Mouse (Mus musculus) embryo, embryonic 11.5 days (tissue): ENCODE data around the gene Insc.
"Not testable (repeated sequence)": the region's sequence is repeated elsewhere in the genome, so short reads cannot be mapped to it uniquely, and the experiment has no call there.

Source experiments
- DNase-seq: peaks from one replicate; pipeline ENCODE4 v3.0.0-alpha.2; 2012; ENCODE audit warnings: low read depth, low spot score

The Insc gene

DNA sequence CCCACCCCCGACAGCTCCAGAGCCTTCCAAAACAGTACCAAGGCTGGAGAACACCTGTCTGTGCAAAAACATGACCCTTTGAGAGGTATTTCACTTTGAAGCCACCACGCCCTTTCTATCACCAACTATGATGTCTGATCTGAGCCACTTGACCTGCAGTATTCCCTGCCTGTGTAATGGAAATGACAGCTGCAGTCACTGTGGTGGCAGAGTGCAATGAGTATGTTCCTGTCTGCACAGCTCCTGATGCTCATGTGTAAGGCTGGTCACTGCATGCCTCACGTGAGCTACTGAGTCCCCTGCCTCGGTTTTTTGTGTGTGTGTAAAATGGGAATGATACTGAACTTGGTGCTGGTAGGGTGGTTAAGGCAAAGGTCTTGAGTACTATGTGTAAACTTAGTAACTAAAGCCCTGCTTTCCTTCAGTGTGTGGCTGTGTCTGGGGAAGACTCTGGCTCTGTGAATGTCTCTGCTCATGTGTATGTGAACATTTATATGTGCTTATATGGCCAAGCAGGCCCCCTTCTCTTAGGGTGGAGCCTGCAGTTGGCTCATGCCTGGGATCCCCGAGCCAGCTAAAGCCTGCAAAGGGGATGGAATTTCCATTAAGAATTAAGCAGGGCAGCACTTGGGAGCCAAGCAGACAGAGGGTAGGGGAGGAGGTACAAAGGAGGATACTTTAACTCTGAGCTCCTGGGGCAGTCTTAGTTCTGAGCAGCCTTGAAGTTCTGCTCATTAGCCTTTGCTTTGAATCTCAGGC is at the start of gene Insc:
Gene Insc, plus strand, starts transcription at position 673 of the 759 bp plus-strand sequence.
- no peak for DNase-seq

DNA sequence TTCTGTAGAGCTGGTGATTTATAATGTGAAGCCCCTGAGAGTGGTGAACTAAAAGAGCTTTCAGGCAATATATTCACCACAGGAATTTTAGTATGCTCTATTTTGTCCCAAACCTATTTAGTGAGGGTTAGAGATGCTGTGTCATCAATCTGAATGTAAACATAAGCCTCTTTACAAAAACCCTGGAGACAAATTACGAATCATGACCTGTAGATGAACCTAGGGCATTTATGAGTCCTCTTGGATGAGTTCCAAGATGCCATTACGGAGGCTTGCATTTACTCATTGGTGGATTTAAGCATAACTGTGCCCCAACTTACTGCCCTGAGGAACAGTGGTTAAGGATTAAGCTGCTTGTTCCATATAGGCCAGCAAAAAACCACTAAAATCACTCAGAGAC is 42.6 kb upstream of the Insc start:
- no peak for DNase-seq

DNA sequence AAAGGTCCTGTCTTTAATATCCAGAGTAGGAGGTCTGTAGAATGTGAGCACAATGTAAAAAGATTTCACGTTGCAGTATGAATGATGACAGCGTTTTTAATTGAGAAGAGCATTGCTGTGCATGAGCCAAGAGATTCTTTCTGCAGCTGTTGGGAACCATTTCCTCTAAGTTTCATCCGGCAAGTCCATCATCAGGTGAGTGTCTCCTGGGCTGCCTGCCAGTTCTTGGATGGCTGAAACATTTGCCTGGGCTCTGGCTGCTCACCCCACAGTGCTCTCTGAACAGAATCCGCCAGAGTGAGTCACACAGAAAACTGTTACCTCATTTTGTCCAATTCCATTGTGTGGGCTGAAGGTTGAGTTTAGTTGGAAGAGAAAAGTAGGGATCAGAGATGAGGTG is 36.8 kb upstream of the Insc start:
- no peak for DNase-seq

DNA sequence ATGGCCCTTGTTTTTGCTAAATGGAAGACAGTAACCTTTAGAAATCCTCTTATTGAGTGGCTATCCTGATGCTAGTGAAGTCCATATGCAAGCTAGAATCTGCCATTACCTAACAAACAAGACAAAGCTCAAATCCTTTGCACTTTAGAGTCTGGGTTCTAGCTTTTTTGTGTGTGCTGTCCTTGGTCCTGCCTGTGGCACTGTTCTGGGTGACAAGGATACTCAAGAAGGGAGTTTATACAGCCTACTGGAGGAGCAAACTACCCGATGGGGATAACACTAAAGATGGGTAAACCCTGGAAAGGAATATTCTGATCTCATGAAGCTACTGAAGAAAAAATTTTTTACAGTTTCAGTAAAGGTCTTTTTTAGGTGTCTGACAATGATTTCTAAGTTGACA is 36.1 kb upstream of the Insc start:
- no peak for DNase-seq

DNA sequence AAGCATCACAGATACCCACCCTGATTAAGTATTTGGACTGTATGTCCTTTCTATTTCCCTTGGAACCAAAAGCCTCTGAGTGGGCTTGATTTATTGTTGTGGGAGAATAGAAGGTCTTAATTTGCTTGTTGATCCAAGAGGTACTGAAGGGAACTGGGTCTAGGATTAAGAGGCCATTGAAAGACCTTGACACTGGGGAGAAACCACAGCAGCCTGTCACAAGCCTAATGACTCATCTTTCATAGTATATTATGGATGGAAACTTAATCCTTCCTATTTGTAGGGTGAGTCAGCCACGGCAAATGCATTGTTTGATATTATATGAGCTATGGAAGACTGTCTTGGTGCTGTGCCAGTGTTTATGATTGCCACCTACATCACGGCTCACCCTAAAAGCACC is 33.1 kb upstream of the Insc start:
- no peak for DNase-seq

DNA sequence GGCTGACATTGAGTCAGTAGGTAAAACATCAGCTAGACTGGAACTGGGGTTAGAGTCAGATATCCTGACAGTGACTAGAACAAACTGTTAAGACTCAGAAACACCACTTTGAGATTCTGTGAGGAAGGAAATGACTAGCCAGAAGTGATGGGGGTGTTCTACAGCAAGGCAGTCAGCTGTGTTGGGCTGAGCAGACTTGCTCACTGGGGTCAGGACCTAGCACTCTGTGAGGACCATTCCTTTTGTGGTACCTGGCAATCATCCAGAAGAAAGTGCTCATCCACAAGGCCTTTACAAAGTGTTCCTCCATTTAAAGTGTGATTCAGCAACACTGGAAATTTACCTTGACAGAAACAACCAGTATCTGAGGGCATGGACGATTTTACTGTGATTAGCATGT is 31.0 kb upstream of the Insc start:
- DNase-seq: no peak

DNA sequence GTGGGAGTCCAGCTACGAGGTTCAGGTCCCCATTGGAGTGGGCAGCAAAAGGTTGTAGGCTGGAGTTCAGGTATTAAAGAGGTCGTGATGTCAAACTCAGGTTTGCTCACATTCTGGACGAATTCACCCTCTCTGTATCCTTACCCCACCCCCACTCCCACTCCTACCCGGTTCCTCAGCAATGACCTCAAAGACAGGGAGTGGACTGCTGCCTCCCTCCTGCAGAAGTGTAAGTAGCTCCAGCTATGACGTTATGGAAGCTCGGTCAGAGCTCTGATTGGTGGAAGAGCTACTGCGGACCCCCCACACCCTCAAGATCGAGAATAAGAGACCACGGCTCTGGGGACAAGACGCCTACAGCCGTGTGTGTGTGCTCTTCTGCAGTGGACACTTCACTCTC is 25.2 kb upstream of the Insc start, which contains the start of gene Calcb:
Gene Calcb, plus strand, starts transcription at position 344 of the 400 bp plus-strand sequence.
- DNase-seq: no peak

DNA sequence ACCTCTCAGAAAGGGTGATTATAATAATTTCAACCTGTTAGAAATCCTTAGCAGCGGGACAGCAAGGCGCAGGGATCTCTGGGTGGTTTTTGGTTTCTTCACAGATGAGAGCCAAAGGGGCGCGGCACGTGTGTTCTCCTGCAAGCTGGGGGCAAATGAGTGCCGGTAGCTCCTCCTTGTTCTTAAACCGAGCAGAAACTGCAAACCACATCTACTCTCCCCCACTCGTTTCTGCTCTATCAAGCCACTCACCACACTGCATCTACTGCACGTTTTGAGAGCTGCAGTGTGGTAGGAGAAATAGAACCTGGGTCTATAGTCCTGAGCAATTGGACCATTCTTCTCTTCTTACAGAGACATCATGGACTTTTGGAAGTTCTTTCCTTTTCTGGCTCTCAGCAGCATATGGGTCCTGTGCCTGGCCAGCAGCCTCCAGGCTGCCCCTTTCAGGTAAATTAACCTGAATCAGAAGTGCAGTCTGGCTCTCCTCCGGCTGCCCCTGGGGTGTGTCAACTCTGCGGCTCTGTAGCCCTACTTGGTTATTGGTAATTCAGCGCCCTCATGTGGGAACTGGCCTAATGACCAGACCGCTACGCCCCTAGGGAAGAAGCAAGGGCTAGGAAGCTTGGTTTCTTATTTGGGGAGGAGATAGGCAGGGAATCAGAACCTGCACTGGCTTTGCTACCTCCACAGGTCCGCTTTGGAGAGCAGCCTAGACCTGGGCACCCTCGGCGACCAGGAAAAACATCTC is 23.9 kb upstream of the Insc start:
- DNase-seq: no peak

DNA sequence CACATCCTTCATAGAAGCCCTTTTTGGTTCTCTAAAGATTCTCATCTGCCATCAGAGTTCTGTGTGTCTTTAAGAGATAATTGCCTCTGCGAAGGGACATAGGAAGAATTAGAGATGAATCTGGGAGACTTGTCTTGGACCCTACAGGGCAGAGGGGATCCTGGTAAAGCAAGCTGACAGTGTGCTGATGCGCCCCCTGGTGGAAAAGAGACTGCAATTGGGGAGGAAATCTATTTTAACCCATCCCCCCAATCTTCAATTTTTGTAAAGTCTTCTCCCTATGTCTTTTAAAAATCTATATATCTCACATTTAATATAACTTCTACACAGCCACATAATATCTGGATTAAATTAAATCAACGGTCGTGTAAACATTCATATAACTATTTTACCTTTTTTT is 13.8 kb upstream of the Insc start:
- not testable (repeated sequence) for DNase-seq

DNA sequence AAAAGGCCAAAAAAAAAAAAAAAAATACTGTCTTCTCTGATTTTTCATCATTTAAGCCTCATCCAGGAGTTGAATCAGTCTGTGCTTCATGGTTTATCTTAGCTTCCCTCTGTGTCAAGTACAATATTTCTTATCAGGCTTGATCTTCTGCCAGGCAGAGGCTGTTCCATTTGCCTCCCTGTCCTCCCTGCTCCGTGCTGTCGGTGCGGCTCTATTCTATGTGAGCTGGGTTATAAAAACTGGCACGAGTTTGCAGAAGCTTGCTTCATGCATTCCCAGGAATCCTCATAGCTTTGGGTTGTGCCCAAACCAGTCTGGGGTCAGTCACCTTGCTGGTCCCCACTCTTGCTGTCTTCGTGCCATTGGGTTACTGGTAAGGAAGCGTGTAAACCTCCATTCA is 12.3 kb upstream of the Insc start:
- DNase-seq: no peak

DNA sequence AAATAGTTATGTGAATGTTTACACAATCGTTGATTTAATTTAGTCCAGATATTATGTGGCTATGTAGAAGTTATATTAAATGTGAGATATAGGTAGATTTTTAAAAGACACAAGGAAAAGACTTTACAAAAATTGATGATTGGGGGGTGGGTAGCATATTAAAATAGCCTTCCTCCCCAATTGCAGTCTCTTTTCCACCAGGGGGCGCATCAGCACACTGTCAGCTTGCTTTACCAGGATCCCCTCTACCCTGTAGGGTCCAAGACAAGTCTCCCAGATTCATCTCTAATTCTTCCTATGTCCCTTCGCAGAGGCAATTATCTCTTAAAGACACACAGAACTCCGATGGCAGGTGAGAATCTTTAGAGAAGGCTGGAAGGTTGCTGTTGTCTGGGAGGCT is 11.8 kb upstream of the Insc start:
- DNase-seq: not testable (repeated sequence)

DNA sequence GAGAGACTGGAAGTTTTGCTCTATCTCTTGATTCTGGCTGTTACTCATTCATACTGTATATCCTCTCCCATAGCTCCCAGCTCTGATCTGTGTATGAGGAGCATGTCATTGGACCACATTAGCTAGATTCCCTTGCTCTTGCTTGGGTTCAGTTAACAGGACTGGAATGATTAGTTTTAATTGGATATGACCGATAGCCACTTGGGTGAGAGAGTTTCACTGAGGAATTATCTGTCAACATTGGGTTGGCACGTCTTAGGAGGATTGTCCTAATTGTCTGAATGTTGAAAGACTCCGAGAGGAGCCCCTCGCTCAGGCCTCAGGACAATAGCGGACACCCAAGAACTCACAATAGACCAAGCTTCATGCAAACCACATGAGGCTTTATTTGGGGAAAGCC is 7.2 kb upstream of the Insc start:
- no peak for DNase-seq

DNA sequence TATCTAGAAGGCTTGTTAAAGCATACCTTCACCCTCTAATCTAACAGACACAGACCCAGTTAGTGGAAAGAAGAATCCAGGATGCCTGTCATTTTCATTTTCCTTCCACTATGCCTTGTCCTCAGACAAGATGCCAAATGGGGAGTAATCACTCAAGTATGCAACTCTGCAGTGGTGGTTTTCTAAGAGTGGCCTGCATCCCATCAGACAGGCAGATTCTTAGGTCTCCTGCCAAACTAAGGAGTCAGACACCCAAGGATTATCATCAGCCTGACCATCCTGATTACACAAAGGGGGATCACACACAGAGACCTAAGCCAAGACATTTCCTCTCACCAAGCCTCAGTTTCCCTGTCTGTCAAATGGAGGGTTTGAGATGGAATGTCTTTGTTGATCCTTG is 5.3 kb upstream of the Insc start:
- no peak for DNase-seq

DNA sequence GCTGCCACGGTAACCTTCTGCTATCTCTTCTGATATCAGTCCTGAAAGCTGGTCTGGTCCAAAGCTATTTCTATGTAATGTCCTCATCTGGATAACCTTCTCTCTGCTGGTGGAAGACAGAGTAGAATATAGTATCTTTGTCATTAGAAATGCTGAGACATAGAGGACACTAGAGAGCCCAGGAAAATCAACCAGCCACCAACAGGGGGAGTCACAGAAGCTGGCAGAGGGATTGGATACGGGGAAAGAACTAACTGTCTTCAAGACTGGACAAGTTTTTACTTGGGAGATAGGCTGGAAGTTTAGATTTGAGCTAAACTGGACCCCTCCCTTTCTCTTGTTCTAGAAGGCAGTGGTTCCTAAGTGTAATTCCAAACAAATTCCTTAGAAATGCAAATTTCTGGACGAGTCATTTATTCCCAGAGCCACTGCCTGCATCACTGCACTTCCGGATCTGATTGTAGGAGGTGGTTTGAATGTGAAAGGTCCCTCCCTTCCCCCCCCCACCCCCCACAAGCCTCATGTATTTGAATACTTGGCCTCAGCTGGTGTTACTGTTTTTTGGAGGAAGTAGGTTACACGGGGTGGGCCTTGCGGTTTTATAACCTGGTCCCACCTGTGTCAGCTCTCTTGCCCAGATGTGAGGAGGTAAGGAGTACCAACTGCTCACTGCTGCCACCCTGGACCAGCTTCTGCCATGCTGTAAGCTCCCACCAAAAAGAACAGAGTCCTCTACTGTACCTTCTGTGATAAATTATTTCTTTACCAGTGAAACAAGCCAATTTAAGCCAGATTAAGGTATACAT is 2.9 kb upstream of the Insc start:
- DNase-seq: no peak

DNA sequence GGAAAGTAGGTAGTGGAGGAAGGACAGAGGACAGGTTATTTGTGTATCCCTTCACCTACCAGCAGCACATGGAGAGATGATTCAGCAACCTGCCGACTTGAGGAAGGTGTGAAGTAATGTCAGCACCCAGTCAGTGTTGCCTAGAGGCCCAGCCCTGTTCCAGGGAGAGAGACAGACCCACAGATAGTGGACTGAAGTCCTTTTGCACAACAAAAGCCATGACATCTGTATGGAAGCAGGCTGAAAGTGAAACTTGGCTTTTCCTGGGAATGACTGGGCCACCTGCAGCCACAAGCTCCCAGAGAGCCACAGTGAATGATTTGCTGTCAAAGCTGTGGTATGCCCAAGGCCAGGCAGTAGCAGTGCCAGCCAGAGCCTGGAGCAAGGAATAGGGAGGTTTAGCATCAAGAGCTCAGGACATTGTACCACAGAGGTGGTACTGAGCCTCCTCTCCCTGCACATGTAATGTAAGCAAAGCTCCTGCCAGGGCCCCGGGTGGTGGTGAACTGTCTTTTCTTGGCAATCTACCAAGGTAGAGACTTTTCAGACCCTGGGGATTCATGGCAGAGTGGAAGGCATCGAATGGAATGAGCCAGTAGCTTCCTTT is 1.2 kb downstream of the Insc start:
- DNase-seq: no peak

DNA sequence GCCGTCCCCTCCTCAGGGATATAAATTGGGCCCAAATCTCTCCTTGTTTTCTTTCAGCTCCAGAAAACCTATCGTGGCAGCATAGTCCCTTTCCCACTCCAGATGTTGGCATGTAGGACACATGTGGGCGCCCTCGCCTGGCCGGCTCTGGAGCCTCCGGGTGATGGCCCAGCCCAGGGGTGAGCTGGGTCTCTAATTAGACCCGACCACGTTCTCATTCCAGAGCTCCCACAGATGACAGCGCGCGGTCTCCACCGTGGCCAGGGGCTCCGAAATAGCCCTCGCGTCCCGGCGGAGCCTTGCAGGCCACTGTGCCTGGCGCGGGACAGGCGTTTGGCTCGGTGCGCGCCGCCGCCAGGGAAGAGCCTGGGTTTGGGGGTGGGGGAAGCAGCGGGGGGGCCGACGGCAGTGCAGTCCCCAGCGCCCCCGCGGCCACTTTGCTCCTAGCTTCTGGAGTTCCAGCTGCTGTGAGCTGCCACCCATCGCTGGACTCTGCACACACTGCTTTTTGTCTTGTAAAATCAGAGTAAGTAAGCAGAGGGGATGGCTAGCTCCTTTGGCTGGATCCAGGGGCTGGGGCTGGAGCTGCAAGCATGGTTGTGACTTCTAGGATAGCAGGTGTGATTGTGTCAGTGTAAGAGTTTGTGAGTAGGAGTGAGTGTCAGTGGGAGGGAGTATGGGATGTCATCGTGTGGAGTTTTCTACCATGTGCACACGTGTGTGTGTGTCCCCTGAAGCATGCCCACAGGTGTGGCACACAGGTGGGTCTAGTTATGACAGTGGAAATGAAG is 2.2 kb downstream of the Insc start:
- DNase-seq: peak; percentile 16

DNA sequence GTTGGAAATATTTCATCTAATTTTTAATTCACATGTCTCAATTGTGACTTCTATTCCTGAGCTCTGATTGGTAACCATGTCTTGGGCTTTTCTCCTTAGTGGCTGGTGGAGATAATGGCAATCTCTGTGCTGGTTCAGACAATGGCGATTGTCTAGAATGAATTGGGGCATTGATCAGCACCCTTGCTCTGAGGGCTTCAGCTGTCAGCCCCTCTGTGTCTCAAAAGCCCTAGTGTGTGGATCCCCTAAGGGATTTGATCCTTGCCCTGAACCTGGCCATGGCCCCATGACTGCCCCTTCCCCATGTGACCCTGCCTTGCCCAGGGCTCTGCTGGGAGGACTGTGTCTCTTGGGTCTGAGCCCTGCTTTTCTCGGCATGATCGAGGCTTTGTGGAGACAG is 4.1 kb downstream of the Insc start:
- no peak for DNase-seq

DNA sequence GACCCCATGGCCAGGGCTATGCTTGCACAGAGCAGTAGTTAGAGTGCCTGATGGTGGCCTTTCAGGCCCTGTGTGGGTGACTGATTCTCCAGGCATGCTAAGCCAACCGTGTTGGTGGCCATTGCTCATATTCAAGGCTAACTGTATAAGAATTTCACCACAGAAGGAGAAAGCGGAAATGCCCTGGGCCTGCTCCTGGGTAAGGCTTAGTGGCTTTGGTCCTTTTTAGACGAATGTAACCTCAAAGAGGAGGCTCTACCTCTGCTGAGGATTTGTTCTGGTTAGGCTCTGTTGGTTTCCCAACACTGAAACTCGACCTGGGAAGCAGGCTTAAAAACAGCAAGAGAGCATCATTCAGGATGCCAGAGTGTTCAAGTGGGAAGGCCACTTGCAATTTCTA is 4.7 kb downstream of the Insc start:
- DNase-seq: no peak

DNA sequence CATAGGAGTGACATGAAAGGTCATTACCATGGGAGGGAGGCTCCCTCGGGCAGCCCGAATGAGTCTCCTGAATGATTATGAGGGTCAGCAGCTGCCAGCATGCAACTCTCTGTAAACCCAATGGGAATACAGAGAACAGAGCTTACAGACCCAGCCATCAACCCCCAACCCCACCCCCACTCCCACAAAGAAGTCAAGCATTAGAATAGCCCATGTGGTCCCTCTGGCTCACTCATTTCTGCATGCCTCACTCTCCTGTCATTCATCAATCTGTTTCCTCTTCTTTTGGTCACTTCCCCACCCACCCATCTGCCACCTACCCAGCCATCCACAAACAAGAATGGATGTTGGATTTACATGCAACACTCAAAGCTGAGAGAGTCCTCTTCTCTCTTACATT is 10.0 kb downstream of the Insc start:
- DNase-seq: no peak

DNA sequence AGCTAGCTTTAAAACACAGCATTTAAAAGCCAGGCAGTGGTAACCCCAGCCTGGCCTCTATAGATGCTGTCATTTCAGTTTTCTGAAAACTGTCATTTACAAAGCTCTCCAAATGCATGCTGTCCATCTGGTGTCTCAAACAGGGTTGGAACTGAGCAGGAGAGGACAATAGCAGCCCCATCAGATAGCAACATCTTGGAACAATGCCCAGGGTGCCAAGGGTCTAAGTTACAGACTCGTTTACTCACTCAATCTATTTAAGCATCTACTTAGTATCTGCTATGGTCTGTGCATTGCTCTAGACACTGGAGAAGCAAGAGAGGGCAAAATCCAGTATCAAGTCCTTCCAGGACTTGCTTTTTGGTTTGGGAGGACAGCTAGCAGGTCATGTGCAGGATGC is 10.7 kb downstream of the Insc start:
- DNase-seq: no peak

DNA sequence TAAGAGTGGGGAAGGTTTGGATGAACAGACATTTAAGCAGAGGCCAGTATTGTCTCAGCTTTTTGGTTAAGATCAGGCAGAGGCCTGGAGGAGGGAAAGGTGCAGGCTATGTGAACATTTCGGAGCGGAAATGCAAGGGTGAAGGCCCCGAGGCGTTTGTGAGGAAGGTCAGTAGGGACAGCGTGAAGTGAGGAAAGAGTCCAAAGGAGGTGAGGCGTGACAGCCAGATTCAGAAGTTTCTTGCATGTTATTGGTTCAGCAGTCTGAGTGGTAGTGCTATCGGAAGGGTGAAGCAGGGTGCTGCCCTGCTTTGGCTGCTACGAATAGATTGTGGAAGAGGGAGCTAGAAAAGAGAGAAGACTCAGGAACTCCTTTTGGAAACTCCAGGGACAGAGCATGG is 11.1 kb downstream of the Insc start:
- DNase-seq: no peak
